Mouse (Mus musculus) neural tube, embryonic 15.5 days (tissue): Measurements from ENCODE around the gene Nelfcd. TPM values are rescaled to one million over a fixed set of nuclear protein-coding genes. Genes with fewer than 3 reads are reported as not detected.

Source experiments
- ATAC-seq: fragments of 200-750 bp; cut with Nextera tagmentation; 2 replicates; pipeline ENCODE4 v1.8.0; 2017; ENCODE audit warnings: mild to moderate bottlenecking, moderate TSS enrichment, moderate library complexity; ENCODE audit not compliant: low FRiP score
- H3K27ac ChIP-seq: fragments of 300-500 bp; sonication (generic); replicated peaks from 2 replicates; pipeline ENCODE4 v1.5.1; 2015; ENCODE audit warnings: mild to moderate bottlenecking, inconsistent platforms
- H3K27me3 ChIP-seq: fragments of 300-500 bp; sonication (generic); replicated peaks from 2 replicates; pipeline ENCODE4 v1.6.1; 2015; ENCODE audit warnings: inconsistent platforms
- H3K36me3 ChIP-seq: fragments of 300-500 bp; sonication (generic); 2 replicates; pipeline ENCODE4 v1.6.1; 2015; ENCODE audit warnings: inconsistent platforms
- H3K4me1 ChIP-seq: fragments of 300-500 bp; sonication (generic); 2 replicates; pipeline ENCODE4 v1.6.1; 2015; ENCODE audit warnings: inconsistent platforms
- H3K4me2 ChIP-seq: fragments of 300-500 bp; sonication (generic); 2 replicates; pipeline ENCODE4 v1.6.1; 2015; ENCODE audit warnings: inconsistent platforms, mild to moderate bottlenecking, moderate library complexity
- H3K4me3 ChIP-seq: fragments of 300-500 bp; sonication (generic); replicated peaks from 2 replicates; pipeline ENCODE4 v1.5.1; 2015; ENCODE audit warnings: mild to moderate bottlenecking, inconsistent platforms
- H3K9ac ChIP-seq: fragments of 300-500 bp; sonication (generic); replicated peaks from 2 replicates; pipeline ENCODE4 v1.6.1; 2015; ENCODE audit warnings: mild to moderate bottlenecking, inconsistent platforms
- H3K9me3 ChIP-seq: fragments of 300-500 bp; sonication (generic); replicated peaks from 2 replicates; pipeline ENCODE4 v1.6.1; 2016; ENCODE audit warnings: inconsistent platforms
- WGBS: fragments of 180-500 bp; shearing (Covaris S2); methylation state at CpG from one replicate; pipeline ENCODE4 v1.1.7; 2015; ENCODE audit warnings: mixed read lengths; 5-methylcytosine and 5-hydroxymethylcytosine counted together
- polyA plus RNA-seq: library from polyadenylated mRNA; unstranded; fragments of >200 nt; fragmentation: Nextera tagmentation; extraction: Ambion mirVana; gene quantifications from 2 replicates; pipeline ENCODE4 v1.2.1, GENCODE M21; 2015

Nelfcd gene
- polyA plus RNA-seq, 1 experiment from 2014 or later: 101 TPM

DNA sequence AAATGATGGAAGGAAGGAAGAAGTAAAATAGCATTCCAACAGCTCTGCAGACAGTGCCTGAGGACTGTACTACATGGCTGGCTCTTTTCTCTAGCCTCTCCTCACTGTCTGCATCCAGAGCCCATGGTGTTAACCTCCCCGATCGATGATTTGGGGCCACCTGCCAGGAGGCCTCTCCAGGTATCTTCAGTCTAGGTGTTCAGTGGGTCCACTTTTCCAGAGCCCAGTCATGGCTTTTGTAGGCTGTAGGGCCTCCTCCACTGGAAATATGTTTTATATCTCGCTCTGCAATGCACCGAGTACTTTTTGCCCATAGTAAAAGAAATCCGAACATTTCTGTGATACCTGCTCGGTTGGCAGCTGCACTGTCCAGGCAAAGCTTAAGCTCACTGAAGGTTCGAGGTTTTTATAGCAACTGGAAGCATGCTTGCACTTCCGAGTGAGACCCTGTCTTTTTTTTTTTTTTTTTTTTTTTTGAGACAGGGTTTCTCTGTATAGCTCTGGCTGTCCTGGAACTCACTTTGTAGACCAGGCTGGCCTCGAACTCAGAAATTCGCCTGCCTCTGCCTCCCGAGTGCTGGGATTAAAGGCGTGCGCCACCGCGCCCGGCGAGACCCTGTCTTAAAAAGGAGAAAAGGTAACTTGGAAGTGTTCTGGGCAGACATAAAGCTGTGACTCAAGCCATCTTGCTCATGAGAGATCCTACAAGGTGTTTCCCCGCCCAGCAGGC lies 438 bp upstream of the Nelfcd start:
- H3K9me3 ChIP-seq: no peaks in the 10 kb centered on the region
- peak overlapping the region; percentile 64 for H3K4me3 ChIP-seq
- H3K27ac ChIP-seq: no peak overlapping the region
- no peaks in the 10 kb centered on the region for H3K27me3 ChIP-seq
- peaks cover 14% of the 10 kb centered on the region for H3K4me1 ChIP-seq
- 46% methylated on average over 18 of the region's 18 CpGs for WGBS
- H3K9ac ChIP-seq: no peak overlapping the region
- H3K36me3 ChIP-seq: no peaks in the 10 kb centered on the region
- peak overlapping the region; percentile 88 for H3K4me2 ChIP-seq
- ATAC-seq: peak; percentile 35

DNA sequence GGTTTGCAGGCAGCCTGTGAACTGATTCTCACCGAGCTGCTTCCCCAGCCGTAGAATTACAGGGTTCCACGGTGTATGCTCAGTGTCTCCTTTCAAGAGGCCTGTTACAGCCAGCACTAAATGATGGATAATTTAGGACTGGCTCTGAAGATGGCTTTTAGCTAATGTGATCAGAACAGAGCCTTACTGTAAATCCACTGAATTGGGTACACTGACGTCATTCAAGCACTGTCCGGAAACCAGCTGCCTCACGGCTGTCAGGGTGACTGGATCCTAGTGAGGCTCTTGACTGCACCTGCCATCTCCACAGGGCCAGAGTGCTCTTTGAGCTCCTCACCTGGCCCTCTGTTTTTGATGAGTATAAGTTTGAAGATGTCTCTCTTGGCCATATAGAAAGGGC lies 5.5 kb downstream of the Nelfcd start:
- no peak overlapping the region for H3K4me2 ChIP-seq

GRCm38 (mm10) chr2:174424301-174425085 lies 8.9 kb downstream of the Nelfcd start:
- Histone ChIP-seq H3K27ac (no peak overlapping the region), H3K36me3 (peaks cover 73% of the 10 kb centered on the region), H3K4me1 (0 out of 2 replicates have a peak, but pooled peaks cover 2% of the 10 kb centered on the region), H3K4me2 (no peak overlapping the region), H3K9ac (no peak overlapping the region), H3K4me3 (no peak overlapping the region), H3K27me3 (no peaks in the 10 kb centered on the region), H3K9me3 (no peaks in the 10 kb centered on the region)
- no peak for ATAC-seq
- 94% methylated on average over 11 of the region's 11 CpGs for WGBS

More for the DNA sequence above, 5.5 kb downstream of the Nelfcd start:
- Histone ChIP-seq H3K27ac (no peak overlapping the region), H3K9me3 (no peaks in the 10 kb centered on the region), H3K9ac (no peak overlapping the region), H3K36me3 (peaks cover 47% of the 10 kb centered on the region), H3K27me3 (no peaks in the 10 kb centered on the region), H3K4me3 (no peak overlapping the region), H3K4me1 (peaks cover 12% of the 10 kb centered on the region)
- 80% methylated on average over 6 of the region's 6 CpGs for WGBS
- no peak for ATAC-seq

DNA sequence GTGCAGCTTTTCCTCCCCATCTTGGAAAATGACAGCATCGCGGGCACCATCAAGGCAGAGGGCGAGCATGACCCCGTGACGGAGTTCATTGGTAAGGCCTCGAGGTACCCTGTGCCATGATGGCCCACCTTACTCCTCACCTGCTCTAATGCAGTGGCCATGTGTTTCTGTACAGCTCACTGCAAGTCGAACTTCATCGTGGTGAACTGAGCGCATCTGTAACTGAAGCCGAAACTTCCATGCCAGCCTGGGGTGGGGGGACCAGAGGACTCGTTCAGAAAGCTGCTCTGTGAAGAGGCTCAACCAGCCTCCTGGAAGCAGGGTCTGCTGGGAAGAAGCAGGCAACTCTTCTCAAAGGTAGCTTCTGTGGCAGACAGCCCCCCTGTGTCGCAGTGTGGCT lies 11.3 kb downstream of the Nelfcd start:
- H3K4me3 ChIP-seq: no peak overlapping the region
- peaks cover 66% of the 10 kb centered on the region for H3K36me3 ChIP-seq
- H3K9ac ChIP-seq: no peak overlapping the region
- no peak for ATAC-seq
- H3K9me3 ChIP-seq: no peaks in the 10 kb centered on the region
- no peak overlapping the region for H3K27ac ChIP-seq
- H3K4me2 ChIP-seq: no peak overlapping the region
- 97% methylated on average over 12 of the region's 12 CpGs for WGBS
- H3K4me1 ChIP-seq: 0 out of 2 replicates have a peak, but pooled peaks cover 2% of the 10 kb centered on the region
- no peaks in the 10 kb centered on the region for H3K27me3 ChIP-seq

DNA sequence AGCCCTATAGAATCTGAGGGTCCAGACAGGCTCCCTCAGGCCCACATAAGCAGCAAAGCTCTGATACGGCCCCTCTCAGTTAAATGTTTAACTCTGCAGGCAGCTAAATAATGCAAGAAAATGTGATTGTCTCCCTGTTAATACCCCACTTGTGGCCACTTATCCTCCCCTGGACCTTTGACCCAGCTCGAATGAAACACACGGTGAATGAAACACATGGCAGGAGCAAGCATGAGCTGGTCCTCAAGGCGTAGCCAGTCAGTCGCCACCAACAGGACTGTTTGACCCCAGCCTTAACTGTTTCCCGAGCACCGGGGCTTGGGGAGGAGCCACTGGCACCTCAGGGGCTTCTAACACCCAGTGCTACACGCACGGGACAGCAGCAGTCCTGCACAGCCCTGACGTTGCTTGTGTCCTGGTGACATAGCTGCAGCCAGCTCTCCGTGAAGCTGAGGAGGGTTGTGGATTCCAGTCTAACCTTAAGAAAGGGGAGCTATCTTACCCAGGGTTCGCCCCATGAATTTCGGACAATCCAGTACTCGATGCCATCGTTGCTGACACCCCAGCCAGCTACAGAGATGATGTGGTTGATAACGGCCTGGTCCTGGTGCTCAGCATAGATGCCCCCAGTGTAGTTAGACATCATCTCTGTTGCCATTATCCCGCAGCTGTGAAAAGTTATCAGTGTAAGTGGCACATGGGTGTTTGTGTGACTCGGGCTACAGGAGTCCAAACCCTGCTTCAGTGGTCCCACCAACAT lies 12.7 kb downstream of the Nelfcd start:
- no peak overlapping the region for H3K4me3 ChIP-seq
- H3K27me3 ChIP-seq: no peaks in the 10 kb centered on the region
- ATAC-seq: no peak
- 0 out of 2 replicates have a peak, but pooled peaks cover 2% of the 10 kb centered on the region for H3K4me1 ChIP-seq
- WGBS: 81% methylated on average over 18 of the region's 18 CpGs
- H3K4me2 ChIP-seq: no peak overlapping the region
- no peak overlapping the region for H3K9ac ChIP-seq
- no peak overlapping the region for H3K27ac ChIP-seq
- H3K36me3 ChIP-seq: peaks cover 53% of the 10 kb centered on the region
- H3K9me3 ChIP-seq: no peaks in the 10 kb centered on the region

DNA sequence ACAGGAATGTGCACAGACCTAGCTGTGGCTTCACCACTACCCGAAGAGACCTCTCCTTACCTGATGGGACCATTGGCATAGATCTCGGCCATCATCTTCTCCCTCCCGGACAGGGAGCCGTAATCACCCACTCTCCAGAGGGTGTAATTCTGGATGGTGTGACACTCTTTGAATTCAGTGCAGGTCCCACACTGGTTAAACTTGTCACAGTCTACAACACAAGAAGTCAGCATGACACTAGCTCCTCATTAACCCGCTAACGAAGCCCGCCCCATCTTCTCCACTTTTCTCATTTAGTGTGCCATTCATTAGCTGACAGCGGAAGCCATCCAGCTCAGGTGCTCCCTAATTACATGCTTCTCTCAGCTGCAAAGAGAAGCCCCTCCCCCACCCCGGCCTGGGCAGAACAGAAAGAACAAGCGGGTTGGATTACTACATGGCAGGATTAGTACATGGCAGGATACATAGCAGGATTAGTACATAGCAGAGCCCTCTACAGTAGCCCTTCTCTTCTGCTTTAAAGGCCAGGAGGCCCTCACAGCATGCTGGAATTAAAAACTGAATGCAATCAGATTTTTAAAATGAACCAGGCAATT lies 13.5 kb downstream of the Nelfcd start:
- Histone ChIP-seq H3K27ac (no peak overlapping the region), H3K4me3 (no peak overlapping the region), H3K27me3 (no peaks in the 10 kb centered on the region), H3K4me1 (0 out of 2 replicates have a peak, but pooled peaks cover 2% of the 10 kb centered on the region), H3K36me3 (peaks cover 45% of the 10 kb centered on the region), H3K4me2 (no peak overlapping the region), H3K9me3 (no peaks in the 10 kb centered on the region), H3K9ac (no peak overlapping the region)
- 64% methylated on average over 10 of the region's 10 CpGs for WGBS
- no peak for ATAC-seq

DNA sequence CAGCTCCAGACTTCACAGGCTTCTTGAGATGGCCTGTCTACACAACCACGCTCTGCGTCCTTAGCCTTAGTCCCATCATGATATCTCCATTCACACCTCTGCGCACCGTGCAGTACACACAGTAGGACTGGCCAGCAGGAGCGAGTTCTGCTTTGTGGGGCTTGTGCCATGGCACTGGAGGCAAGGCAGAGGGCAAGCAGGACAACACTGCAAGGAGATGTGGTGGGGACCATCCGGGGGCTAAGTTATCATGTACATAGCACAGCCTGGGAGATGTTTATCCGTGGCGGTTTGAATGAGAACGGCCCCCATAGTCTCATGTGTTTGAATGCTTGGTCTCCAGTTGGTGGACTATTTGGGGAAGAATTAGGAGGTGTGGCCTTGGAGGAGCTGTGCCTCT lies 19.3 kb downstream of the Nelfcd start:
- H3K9me3 ChIP-seq: no peaks in the 10 kb centered on the region
- H3K36me3 ChIP-seq: no peaks in the 10 kb centered on the region
- H3K4me1 ChIP-seq: peaks cover 20% of the 10 kb centered on the region
- no peak overlapping the region for H3K27ac ChIP-seq
- no peak overlapping the region for H3K4me2 ChIP-seq
- 97% methylated on average over 9 of the region's 9 CpGs for WGBS
- H3K9ac ChIP-seq: no peak overlapping the region
- no peaks in the 10 kb centered on the region for H3K27me3 ChIP-seq
- H3K4me3 ChIP-seq: no peak overlapping the region
- ATAC-seq: no peak

GRCm38 (mm10) chr2:174436076-174436701 lies 20.6 kb downstream of the Nelfcd start:
- Histone ChIP-seq H3K27ac (no peak overlapping the region), H3K4me1 (peaks cover 20% of the 10 kb centered on the region), H3K4me3 (no peak overlapping the region), H3K9ac (no peak overlapping the region), H3K36me3 (no peaks in the 10 kb centered on the region), H3K4me2 (no peak overlapping the region), H3K27me3 (no peaks in the 10 kb centered on the region), H3K9me3 (no peaks in the 10 kb centered on the region)
- 90% methylated on average over 26 of the region's 26 CpGs for WGBS
- ATAC-seq: no peak

- no peak for ATAC-seq
- 97% methylated on average over 7 of the region's 7 CpGs for WGBS
These were observed 21.5 kb downstream of the Nelfcd start for GRCm38 (mm10) chr2:174436916-174437696.

GRCm38 (mm10) chr2:174437697-174437982 lies 22.0 kb downstream of the Nelfcd start:
- ATAC-seq: no peak
- Histone ChIP-seq H3K4me3 (no peak overlapping the region), H3K9ac (no peak overlapping the region), H3K4me2 (peak overlapping the region; percentile 81), H3K4me1 (peaks cover 20% of the 10 kb centered on the region), H3K36me3 (no peaks in the 10 kb centered on the region), H3K27me3 (no peaks in the 10 kb centered on the region), H3K9me3 (no peaks in the 10 kb centered on the region), H3K27ac (no peak overlapping the region)
- WGBS: 96% methylated on average over 4 of the region's 4 CpGs

More at GRCm38 (mm10) chr2:174436916-174437696, 21.5 kb downstream of the Nelfcd start:
- Histone ChIP-seq H3K27me3 (no peaks in the 10 kb centered on the region), H3K36me3 (no peaks in the 10 kb centered on the region), H3K9ac (no peak overlapping the region), H3K4me3 (no peak overlapping the region), H3K4me1 (peaks cover 20% of the 10 kb centered on the region), H3K27ac (no peak overlapping the region), H3K4me2 (peak overlapping the region; percentile 81; the same call in 1 of the 2 replicates), H3K9me3 (no peaks in the 10 kb centered on the region)
